Mouse (Mus musculus) embryonic facial prominence, embryonic 10.5 days (tissue): Measurements from ENCODE around the gene Cd274. TPM values are rescaled to one million over a fixed set of nuclear protein-coding genes. Genes with fewer than 3 reads are reported as not detected.

ENCODE experiments used
- DNase-seq: peaks from one replicate; pipeline ENCODE4 v3.0.0-alpha.2; 2017; ENCODE audit warnings: low spot score
- H3K27ac ChIP-seq: fragments of 300-500 bp; sonication (generic); replicated peaks from 2 replicates; pipeline ENCODE4 v1.5.1; 2016; ENCODE audit warnings: mild to moderate bottlenecking
- H3K27me3 ChIP-seq: fragments of 300-500 bp; sonication (generic); replicated peaks from 2 replicates; pipeline ENCODE4 v1.6.1; 2016; ENCODE audit warnings: low read depth, mild to moderate bottlenecking; ENCODE audit not compliant: poor library complexity, severe bottlenecking
- H3K36me3 ChIP-seq: fragments of 300-500 bp; sonication (generic); replicated peaks from 2 replicates; pipeline ENCODE4 v1.6.1; 2016; ENCODE audit warnings: mild to moderate bottlenecking, moderate library complexity
- H3K4me1 ChIP-seq: fragments of 300-500 bp; sonication (generic); 2 replicates; pipeline ENCODE4 v1.6.1; 2016
- H3K4me3 ChIP-seq: fragments of 300-500 bp; sonication (generic); 2 replicates; pipeline ENCODE4 v1.5.1; 2016; ENCODE audit warnings: mild to moderate bottlenecking, moderate library complexity
- H3K9me3 ChIP-seq: fragments of 300-500 bp; sonication (generic); 2 replicates; pipeline ENCODE4 v1.6.1; 2016; ENCODE audit warnings: mild to moderate bottlenecking
- WGBS: fragments of 180-500 bp; shearing (Covaris S2); methylation state at CpG from one replicate; pipeline ENCODE4 v1.1.7; 2016; 5-methylcytosine and 5-hydroxymethylcytosine counted together
- polyA plus RNA-seq: library from polyadenylated mRNA; unstranded; fragments of >200 nt; fragmentation: Nextera tagmentation; extraction: Ambion mirVana; gene quantifications from 2 replicates; pipeline ENCODE4 v1.2.1, GENCODE M21; 2016

Cd274 gene
- polyA plus RNA-seq, 1 experiment from 2014 or later, result 0.11 TPM

- DNase-seq, result no peak
- Histone ChIP-seq H3K36me3 (no peaks in the 10 kb centered on the region), H3K27me3 (peaks cover 40% of the 10 kb centered on the region), H3K9me3 (no peaks in the 10 kb centered on the region), H3K27ac (no peak overlapping the region), H3K4me1 (peaks cover 6% of the 10 kb centered on the region), H3K4me3 (no peak overlapping the region)
- 74% methylated on average over 3 of the region's 3 CpGs for WGBS
Measured at GRCm38 (mm10) chr19:29368671-29369309, 1.5 kb downstream of the Cd274 start.

GRCm38 (mm10) chr19:29370112-29370511 is 2.9 kb downstream of the Cd274 start:
- H3K4me3 ChIP-seq, result no peak overlapping the region
- DNase-seq, result no peak
- H3K4me1 ChIP-seq, result peaks cover 6% of the 10 kb centered on the region
- WGBS, result 72% methylated on average over 12 of the region's 12 CpGs
- no peaks in the 10 kb centered on the region for H3K9me3 ChIP-seq
- H3K36me3 ChIP-seq, result no peaks in the 10 kb centered on the region
- no peak overlapping the region for H3K27ac ChIP-seq
- peaks cover 30% of the 10 kb centered on the region for H3K27me3 ChIP-seq

- Histone ChIP-seq H3K36me3 (no peaks in the 10 kb centered on the region), H3K27me3 (peaks cover 24% of the 10 kb centered on the region), H3K9me3 (no peaks in the 10 kb centered on the region), H3K27ac (no peak overlapping the region), H3K4me1 (peaks cover 6% of the 10 kb centered on the region), H3K4me3 (no peak overlapping the region)
- 91% methylated on average over 7 of the region's 7 CpGs for WGBS
- no peak for DNase-seq
Measured at GRCm38 (mm10) chr19:29370545-29371283, 3.5 kb downstream of the Cd274 start.

- Histone ChIP-seq H3K36me3 (no peaks in the 10 kb centered on the region), H3K9me3 (no peaks in the 10 kb centered on the region), H3K27ac (no peak overlapping the region), H3K27me3 (peaks cover 17% of the 10 kb centered on the region), H3K4me3 (no peak overlapping the region), H3K4me1 (peaks cover 6% of the 10 kb centered on the region)
- DNase-seq, result no peak
- 83% methylated on average over 18 of the region's 18 CpGs for WGBS
Measured at GRCm38 (mm10) chr19:29371284-29372081, 4.2 kb downstream of the Cd274 start.

GRCm38 (mm10) chr19:29372138-29372537 is 4.9 kb downstream of the Cd274 start:
- WGBS, result 82% methylated on average over 4 of the region's 4 CpGs
- peaks cover 13% of the 10 kb centered on the region for H3K27me3 ChIP-seq

GRCm38 (mm10) chr19:29372621-29373020 is 5.4 kb downstream of the Cd274 start:
- Histone ChIP-seq H3K9me3 (no peaks in the 10 kb centered on the region), H3K27ac (no peak overlapping the region), H3K36me3 (no peaks in the 10 kb centered on the region), H3K4me3 (no peak overlapping the region), H3K27me3 (peaks cover 8% of the 10 kb centered on the region), H3K4me1 (no peaks in the 10 kb centered on the region)
- no peak for DNase-seq
- 87% methylated on average over 3 of the region's 3 CpGs for WGBS

More at GRCm38 (mm10) chr19:29372138-29372537, 4.9 kb downstream of the Cd274 start:
- Histone ChIP-seq H3K27ac (no peak overlapping the region), H3K4me1 (peaks cover 4% of the 10 kb centered on the region), H3K9me3 (no peaks in the 10 kb centered on the region), H3K36me3 (no peaks in the 10 kb centered on the region), H3K4me3 (no peak overlapping the region)
- no peak for DNase-seq

- Histone ChIP-seq H3K36me3 (no peaks in the 10 kb centered on the region), H3K4me1 (no peaks in the 10 kb centered on the region), H3K9me3 (no peaks in the 10 kb centered on the region), H3K27me3 (peaks cover under 1% of the 10 kb centered on the region; the same call in 1 of the 2 replicates), H3K4me3 (0 out of 2 replicates have a peak overlapping the region, but pooled peaks have one; percentile 24), H3K27ac (no peak overlapping the region)
- no peak for DNase-seq
- 44% methylated on average over 11 of the region's 11 CpGs for WGBS
Measured at GRCm38 (mm10) chr19:29373438-29373837, 6.2 kb downstream of the Cd274 start.

DNA sequence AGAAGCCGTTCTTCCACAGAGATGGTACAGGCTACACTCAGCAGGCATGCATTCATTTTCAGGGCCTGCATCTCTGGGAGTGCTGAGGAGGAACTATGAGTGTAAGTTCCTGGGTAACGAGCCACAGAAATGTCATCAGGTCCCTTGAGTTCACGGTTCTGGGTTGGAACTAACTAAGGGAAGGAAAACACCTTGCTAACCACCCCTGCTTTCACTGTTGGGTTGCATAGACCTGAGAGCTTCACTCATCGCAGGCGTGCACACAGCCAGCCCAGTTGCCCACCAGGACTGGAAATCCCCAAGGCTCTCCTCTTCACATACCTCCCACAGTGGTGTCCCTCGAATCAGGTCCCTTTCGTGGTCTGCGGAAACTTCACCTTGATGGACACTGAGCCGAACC is 7.7 kb downstream of the Cd274 start:
- Histone ChIP-seq H3K27me3 (no peaks in the 10 kb centered on the region; the same call in 1 of the 2 replicates), H3K4me1 (no peaks in the 10 kb centered on the region), H3K4me3 (no peak overlapping the region), H3K27ac (no peak overlapping the region), H3K9me3 (no peaks in the 10 kb centered on the region), H3K36me3 (no peaks in the 10 kb centered on the region)
- 88% methylated on average over 9 of the region's 9 CpGs for WGBS
- no peak for DNase-seq

DNA sequence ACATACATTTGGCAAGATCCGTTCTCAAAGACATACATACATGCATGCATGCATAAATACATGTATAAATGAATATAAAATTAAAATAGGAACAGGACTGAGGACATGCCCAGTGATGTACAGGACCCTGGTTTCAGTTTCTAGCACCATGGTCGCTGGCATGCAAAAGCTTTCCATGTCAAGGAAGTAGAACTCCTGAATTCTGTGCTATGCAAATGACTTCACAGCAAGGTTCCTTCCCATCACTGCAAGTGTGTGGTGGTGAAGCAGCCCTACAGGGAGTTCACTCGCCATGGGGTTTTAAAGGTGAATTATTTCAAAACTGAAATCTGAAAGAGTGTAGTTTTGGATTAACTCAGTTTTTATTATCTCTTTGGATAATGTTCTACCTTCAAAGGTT is 9.1 kb downstream of the Cd274 start:
- no peaks in the 10 kb centered on the region for H3K9me3 ChIP-seq
- no peaks in the 10 kb centered on the region for H3K4me1 ChIP-seq
- H3K4me3 ChIP-seq, result no peak overlapping the region
- H3K36me3 ChIP-seq, result no peaks in the 10 kb centered on the region
- 70% methylated on average over 3 of the region's 3 CpGs for WGBS
- DNase-seq, result no peak
- no peaks in the 10 kb centered on the region; the same call in 1 of the 2 replicates for H3K27me3 ChIP-seq
- H3K27ac ChIP-seq, result no peak overlapping the region

- 88% methylated on average over 14 of the region's 14 CpGs for WGBS
- Histone ChIP-seq H3K4me1 (no peaks in the 10 kb centered on the region), H3K27me3 (no peaks in the 10 kb centered on the region), H3K4me3 (no peak overlapping the region), H3K36me3 (no peaks in the 10 kb centered on the region), H3K9me3 (no peaks in the 10 kb centered on the region), H3K27ac (no peak overlapping the region)
- no peak for DNase-seq
Measured at GRCm38 (mm10) chr19:29379839-29380603, 12.8 kb downstream of the Cd274 start.

DNA sequence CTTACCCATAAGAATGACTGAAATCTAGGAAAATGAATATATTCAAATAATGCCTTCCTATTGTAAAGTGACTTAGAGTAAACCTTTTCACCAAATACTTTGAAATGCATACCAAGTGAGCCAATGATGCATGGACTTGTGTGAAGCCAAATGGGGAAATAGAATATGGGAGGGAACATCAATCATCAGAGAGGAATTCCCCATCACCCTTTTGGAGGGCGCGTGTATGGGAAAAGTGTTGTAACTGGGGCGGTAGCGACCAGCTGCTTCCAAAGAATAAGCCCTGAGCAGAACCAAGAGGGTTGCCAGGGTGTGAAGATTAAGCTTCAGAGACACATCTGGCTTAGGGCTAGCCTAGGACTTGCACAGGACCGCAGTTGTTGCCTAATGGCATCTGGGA is 16.1 kb downstream of the Cd274 start:
- no peak for DNase-seq
- Histone ChIP-seq H3K4me1 (no peaks in the 10 kb centered on the region), H3K36me3 (no peaks in the 10 kb centered on the region), H3K9me3 (no peaks in the 10 kb centered on the region), H3K4me3 (no peak overlapping the region), H3K27ac (no peak overlapping the region), H3K27me3 (no peaks in the 10 kb centered on the region)
- 91% methylated on average over 5 of the region's 5 CpGs for WGBS

- H3K27ac ChIP-seq, result no peak overlapping the region
- WGBS, result 88% methylated on average over 9 of the region's 9 CpGs
Measured at GRCm38 (mm10) chr19:29384412-29384811, 17.2 kb downstream of the Cd274 start.

More at GRCm38 (mm10) chr19:29384412-29384811, 17.2 kb downstream of the Cd274 start:
- DNase-seq, result no peak
- no peaks in the 10 kb centered on the region for H3K9me3 ChIP-seq
- no peaks in the 10 kb centered on the region for H3K4me1 ChIP-seq
- no peak overlapping the region for H3K4me3 ChIP-seq
- no peaks in the 10 kb centered on the region for H3K27me3 ChIP-seq
- no peaks in the 10 kb centered on the region for H3K36me3 ChIP-seq
